Mouse (Mus musculus) megakaryocyte progenitor cell, adult 5-6 weeks (primary cell): Measurements from ENCODE around the gene Cyp2b10. TPM values are rescaled to one million over a fixed set of nuclear protein-coding genes. Genes with fewer than 3 reads are reported as not detected.

Experiments used
- ATAC-seq: replicated peaks from 2 replicates; pipeline ENCODE4 v1.8.0; 2016; ENCODE audit warnings: mild to moderate bottlenecking, moderate TSS enrichment, inconsistent platforms; ENCODE audit not compliant: poor library complexity
- total RNA-seq, 2 experiments: library from RNA; stranded (forward) in 1 of 2; stranded (reverse) in 1 of 2; fragments of 157-497, 149-512 nt in 1 of 2; fragments of 200-1000 nt in 1 of 2; gene quantifications; 2 replicates each; pipeline versions ENCODE4 v1.2.3 to v1.2.4; 2015 to 2017

Cyp2b10 gene
- total RNA-seq, 2 experiments from 2014 or later, result not detected

- ATAC-seq, result no peak
These were observed 10.0 kb downstream of the Cyp2b10 start for GRCm38 (mm10) chr7:25907380-25907779.

DNA sequence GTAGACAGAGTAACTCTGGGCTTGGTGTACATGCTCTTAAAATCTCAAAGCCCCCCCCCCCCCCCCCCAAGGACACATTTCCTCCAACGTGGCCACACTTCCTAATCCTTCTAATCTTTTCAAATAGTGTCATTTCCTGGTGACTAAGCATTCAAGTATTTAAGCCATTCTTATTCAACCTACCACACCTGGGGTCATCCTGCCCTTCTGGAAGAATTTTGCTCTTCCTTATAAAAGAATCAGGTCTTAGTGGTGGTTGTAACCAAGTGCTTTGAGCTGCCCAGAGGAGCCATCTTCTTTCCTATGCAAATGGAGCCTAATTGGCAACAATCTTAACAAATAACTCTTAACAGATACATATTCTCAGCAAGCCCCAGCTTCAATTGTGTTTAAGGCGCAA is 12.6 kb downstream of the Cyp2b10 start:
- no peak for ATAC-seq

GRCm38 (mm10) chr7:25916116-25916515 is 18.7 kb downstream of the Cyp2b10 start:
- no peak for ATAC-seq

- ATAC-seq, result peak; percentile 55; the same call in 1 of the 2 replicates
These were observed 19.9 kb downstream of the Cyp2b10 start for GRCm38 (mm10) chr7:25917271-25917670.

GRCm38 (mm10) chr7:25919467-25919866 is 22.0 kb downstream of the Cyp2b10 start:
- ATAC-seq, result no peak

DNA sequence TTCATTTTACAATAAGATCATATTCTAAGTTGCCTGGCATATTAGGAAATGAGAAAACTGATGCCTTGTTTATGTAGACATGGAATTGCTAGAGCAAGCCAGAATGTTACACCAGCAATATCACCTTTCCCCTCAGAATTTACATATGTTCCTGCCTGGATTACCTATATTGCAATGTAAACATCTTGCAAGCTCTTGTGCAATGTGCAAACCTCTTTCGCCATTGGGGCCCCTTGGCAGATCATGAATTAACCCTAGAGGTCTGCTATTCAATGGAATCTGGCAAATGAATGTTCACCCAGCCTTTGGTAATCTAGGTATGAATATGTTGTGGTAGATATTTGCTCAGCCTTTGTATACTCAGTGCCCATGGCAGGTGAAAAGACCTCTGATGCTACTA is 47.9 kb downstream of the Cyp2b10 start:
- no peak for ATAC-seq

Other genes with a start within 250 kb of the Cyp2b10 start
- 37.6 and 46.7 TPM in 2 replicates for gene Bckdha, start 238.6 kb upstream of the Cyp2b10 start, total RNA-seq (2015)
- gene Bckdha, start 238.6 kb upstream of the Cyp2b10 start, total RNA-seq (2017), result 48.6 and 52.0 TPM in 2 replicates
- 80.7 and 84.9 TPM in 2 replicates for gene Exosc5, start 238.5 kb upstream of the Cyp2b10 start, total RNA-seq (2015)
- gene Exosc5, start 238.5 kb upstream of the Cyp2b10 start, total RNA-seq (2017), result 55.6 and 71.8 TPM in 2 replicates
- gene Tmem91, start 222.5 kb upstream of the Cyp2b10 start, total RNA-seq (2015), result 0.69 and 1.0 TPM in 2 replicates
- gene Tmem91, start 222.5 kb upstream of the Cyp2b10 start, total RNA-seq (2017), result not detected in 2 replicates
- gene B9d2, start 216.8 kb upstream of the Cyp2b10 start, total RNA-seq (2015), result 34.4 and 38.7 TPM in 2 replicates
- gene B9d2, start 216.8 kb upstream of the Cyp2b10 start, total RNA-seq (2017), result 38.2 and 39.8 TPM in 2 replicates
- 237 and 286 TPM in 2 replicates for gene Tgfb1, start 210.6 kb upstream of the Cyp2b10 start, total RNA-seq (2015)
- gene Tgfb1, start 210.6 kb upstream of the Cyp2b10 start, total RNA-seq (2017), result 35.7 and 35.8 TPM in 2 replicates
- gene Ccdc97, start 178.5 kb upstream of the Cyp2b10 start, total RNA-seq (2015), result 25.1 and 27.4 TPM in 2 replicates
- 10.5 and 18.3 TPM in 2 replicates for gene Ccdc97, start 178.5 kb upstream of the Cyp2b10 start, total RNA-seq (2017)
- gene Hnrnpul1, start 142.9 kb upstream of the Cyp2b10 start, total RNA-seq (2015), result 132 and 135 TPM in 2 replicates
- gene Hnrnpul1, start 142.9 kb upstream of the Cyp2b10 start, total RNA-seq (2017), result 126 and 141 TPM in 2 replicates
- 1.1 and 2.3 TPM in 2 replicates for gene Axl, start 108.9 kb upstream of the Cyp2b10 start, total RNA-seq (2015)
- 1.5 and 1.9 TPM in 2 replicates for gene Axl, start 108.9 kb upstream of the Cyp2b10 start, total RNA-seq (2017)
- 0.17 TPM in 1 of 2 replicates, not detected in the other for gene Cyp2s1, start 80.7 kb upstream of the Cyp2b10 start, total RNA-seq (2015)
- gene Cyp2s1, start 80.7 kb upstream of the Cyp2b10 start, total RNA-seq (2017), result not detected in 2 replicates
- gene Cyp2b13, start 163.9 kb downstream of the Cyp2b10 start, total RNA-seq (2015), result not detected in 2 replicates
- gene Cyp2b13, start 163.9 kb downstream of the Cyp2b10 start, total RNA-seq (2017), result not detected in 2 replicates